In genomic region chr7:65915821-65916220, GRCm38 (mm10) we compare ENCODE assay signal across 26 mouse cellular contexts.
"Had no signal": no experiment of that assay in that cellular context is flagged by ENCODE, and none has a peak within 500 bp of the region (broad histone marks: within the 10 kb centered on the region; RNA-seq: fewer than 3 reads in every experiment).

No protein-coding gene starts in this region.

- H3K9ac ChIP-seq: intestine, embryonic 15.5 days; kidney, embryonic 15.5 days; limb, embryonic 12.5 days; limb, embryonic 15.5 days; lung, embryonic 15.5 days; neural tube, embryonic 12.5 days; neural tube, embryonic 15.5 days had no signal

- H3K27ac ChIP-seq: intestine, embryonic 15.5 days; kidney, embryonic 15.5 days; left cerebral cortex, adult 2 months; limb, embryonic 12.5 days; lung, embryonic 15.5 days; midbrain, embryonic 10.5 days; neural tube, embryonic 12.5 days; neural tube, embryonic 15.5 days; stomach, postnatal 0 days had no signal

- H3K4me3 ChIP-seq: intestine, embryonic 15.5 days; kidney, embryonic 15.5 days; left cerebral cortex, adult 2 months; limb, embryonic 12.5 days; limb, embryonic 15.5 days; lung, embryonic 15.5 days; megakaryocyte, embryonic 14.5 days; midbrain, embryonic 10.5 days; neural tube, embryonic 12.5 days; neural tube, embryonic 15.5 days had no signal

- H3K27me3 ChIP-seq: intestine, embryonic 15.5 days; kidney, embryonic 15.5 days; limb, embryonic 12.5 days; limb, embryonic 15.5 days; lung, embryonic 15.5 days; neural tube, embryonic 12.5 days; neural tube, embryonic 15.5 days had no signal

- H3K4me2 ChIP-seq: intestine, embryonic 15.5 days; kidney, embryonic 15.5 days; limb, embryonic 12.5 days; lung, embryonic 15.5 days; neural tube, embryonic 12.5 days; neural tube, embryonic 15.5 days had no signal

- H3K4me1 ChIP-seq: lung, embryonic 15.5 days; megakaryocyte, embryonic 14.5 days; neural tube, embryonic 12.5 days; neural tube, embryonic 15.5 days had no signal

- H3K9me3 ChIP-seq: intestine, embryonic 15.5 days; kidney, embryonic 15.5 days; limb, embryonic 12.5 days; limb, embryonic 15.5 days; lung, embryonic 15.5 days; megakaryocyte, embryonic 14.5 days; midbrain, embryonic 10.5 days; neural tube, embryonic 12.5 days; neural tube, embryonic 15.5 days had no signal

- H3K36me3 ChIP-seq: intestine, embryonic 15.5 days; kidney, embryonic 15.5 days; limb, embryonic 12.5 days; limb, embryonic 15.5 days; lung, embryonic 15.5 days; midbrain, embryonic 10.5 days; neural tube, embryonic 12.5 days; neural tube, embryonic 15.5 days had no signal

- DNase-seq: kidney, adult 11 months; kidney, adult 8-10 months; kidney, postnatal 10 days; kidney, postnatal 36 days; layer of hippocampus, postnatal 36 days; left cerebral cortex, postnatal 4 days; lung, adult 18-20 months; lung, postnatal 10 days; lung, postnatal 36 days; midbrain, embryonic 14.5 days; right cerebral cortex, adult 18-20 months; right cerebral cortex, postnatal 14 days; right cerebral cortex, postnatal 4 days; thymus, adult 2 months; thymus, postnatal 14 days had no signal
